Mouse (Mus musculus) ovary, adult 18-20 months (tissue): ENCODE results near the gene Macf1.
"Not testable (repeated sequence)": the region's sequence is repeated elsewhere in the genome, so short reads cannot be mapped to it uniquely, and the experiment has no call there.

Experiments used
- DNase-seq: peaks from one replicate; pipeline ENCODE4 v3.0.0; 2022; ENCODE audit warnings: low spot score, mixed read lengths

The Macf1 gene

DNA sequence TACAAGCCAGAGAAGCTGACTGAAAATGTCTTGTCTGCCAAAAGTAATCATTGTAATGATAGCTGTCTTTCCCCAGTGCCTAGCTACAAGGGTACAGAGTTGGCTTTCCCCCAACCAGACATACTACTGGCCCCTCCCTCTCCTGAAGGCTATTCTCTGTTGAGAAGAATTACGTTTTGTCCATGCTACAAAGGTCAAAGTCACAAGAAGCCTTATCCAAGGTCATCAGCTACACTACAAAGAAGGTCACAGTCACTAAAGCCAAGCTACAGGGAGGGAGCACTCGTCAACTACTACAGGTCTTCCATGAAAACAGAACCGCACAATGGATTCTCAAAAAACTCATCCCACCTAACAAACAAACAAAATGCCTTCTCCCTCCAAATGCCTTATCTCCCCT lies 49.7 kb downstream of the Macf1 start:
- no peak for DNase-seq

DNA sequence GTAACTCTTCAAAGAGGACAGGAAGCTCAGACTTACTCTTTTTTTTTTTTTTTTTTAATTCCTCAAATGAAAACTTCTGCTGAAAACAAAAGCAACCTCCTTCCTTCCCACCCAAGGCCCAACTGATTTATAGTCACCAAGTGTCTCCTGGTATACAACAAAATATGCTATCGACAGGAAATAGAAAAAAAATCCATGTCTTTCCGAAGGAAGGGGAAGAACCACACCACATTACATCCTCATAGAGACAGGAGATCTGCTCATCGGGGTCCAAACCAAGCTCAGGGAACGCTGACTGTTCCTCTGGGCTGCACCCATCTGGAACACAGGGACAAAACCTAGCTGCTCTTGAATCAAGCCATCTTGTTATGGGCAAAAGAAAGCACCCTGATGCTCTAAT lies 50.3 kb downstream of the Macf1 start:
- DNase-seq, result no peak

DNA sequence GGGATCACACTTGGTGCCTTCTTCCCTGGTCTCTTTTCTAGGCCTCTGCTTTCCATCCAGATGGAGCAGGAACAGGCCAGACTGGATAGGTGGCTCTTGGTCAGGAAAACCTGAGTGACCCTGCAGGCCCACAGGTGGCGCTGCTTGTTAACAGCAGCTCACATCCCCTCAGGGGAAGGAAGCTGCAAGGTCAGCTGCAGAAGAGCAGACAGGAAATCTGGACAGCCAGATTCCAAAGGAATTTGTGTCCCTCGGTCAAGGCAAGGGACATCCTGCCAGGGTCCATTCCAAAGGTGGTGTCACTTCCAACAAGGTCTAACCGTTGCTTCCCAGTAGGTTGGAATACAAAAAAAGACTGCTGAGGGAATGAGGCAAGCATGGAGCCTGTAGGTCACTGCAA lies 50.8 kb downstream of the Macf1 start:
- DNase-seq, result peak; percentile 54

DNA sequence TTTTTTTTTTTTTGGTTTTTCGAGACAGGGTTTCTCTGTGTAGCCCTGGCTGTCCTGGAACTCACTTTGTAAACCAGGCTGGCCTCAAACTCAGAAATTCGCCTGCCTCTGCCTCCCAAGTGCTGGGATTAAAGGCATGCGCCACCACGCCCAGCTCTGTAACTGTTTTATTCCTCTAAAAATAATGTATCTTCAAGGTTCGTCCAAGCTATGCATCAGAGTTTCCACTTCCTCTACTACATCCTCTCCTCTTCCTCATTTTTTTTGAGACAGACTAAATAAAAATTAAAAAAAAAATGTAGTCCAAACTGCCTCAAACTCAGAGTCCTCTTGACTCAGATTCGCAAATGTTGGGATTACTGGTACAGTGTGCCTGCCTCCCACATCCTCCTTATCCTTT lies 52.0 kb downstream of the Macf1 start:
- DNase-seq, result not testable (repeated sequence)

DNA sequence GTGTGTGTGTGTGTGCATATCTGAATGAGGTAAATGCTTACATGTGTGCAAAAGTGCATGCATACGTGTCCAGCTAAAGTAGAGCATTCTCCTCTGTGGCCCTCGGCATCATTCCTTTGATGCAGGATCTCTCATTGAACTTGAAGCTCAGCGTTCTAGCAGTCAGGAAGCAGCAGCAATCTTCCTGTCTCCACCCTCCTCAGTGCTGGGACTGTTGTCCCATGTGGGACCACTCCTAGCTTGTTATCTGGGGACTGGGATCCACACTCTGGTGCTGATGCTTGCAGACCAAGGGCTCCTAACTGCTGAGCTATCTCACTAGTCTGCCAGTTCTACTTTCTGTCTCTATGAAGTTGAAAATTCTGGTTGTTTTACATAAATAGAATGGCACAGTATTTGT lies 52.5 kb downstream of the Macf1 start:
- DNase-seq, result no peak

DNA sequence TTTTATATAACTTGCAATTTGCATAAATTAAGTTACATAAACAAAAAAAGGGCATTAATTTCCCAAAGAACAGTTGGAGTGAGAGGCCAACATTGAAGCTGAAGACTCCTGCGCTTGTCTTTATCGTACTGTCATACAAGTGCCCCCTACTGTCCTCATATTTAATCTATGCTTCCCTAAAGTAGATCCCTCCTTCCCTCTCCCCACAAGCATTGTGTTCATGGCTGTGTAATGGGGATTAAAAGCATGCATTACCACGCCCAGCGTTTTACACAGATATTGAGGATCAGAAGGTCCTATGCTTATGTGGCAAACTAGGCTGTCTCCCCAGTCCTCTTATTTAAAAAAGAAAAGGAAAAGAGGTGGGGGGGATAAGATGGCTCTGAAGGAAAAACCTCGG lies 56.5 kb downstream of the Macf1 start:
- no peak for DNase-seq

DNA sequence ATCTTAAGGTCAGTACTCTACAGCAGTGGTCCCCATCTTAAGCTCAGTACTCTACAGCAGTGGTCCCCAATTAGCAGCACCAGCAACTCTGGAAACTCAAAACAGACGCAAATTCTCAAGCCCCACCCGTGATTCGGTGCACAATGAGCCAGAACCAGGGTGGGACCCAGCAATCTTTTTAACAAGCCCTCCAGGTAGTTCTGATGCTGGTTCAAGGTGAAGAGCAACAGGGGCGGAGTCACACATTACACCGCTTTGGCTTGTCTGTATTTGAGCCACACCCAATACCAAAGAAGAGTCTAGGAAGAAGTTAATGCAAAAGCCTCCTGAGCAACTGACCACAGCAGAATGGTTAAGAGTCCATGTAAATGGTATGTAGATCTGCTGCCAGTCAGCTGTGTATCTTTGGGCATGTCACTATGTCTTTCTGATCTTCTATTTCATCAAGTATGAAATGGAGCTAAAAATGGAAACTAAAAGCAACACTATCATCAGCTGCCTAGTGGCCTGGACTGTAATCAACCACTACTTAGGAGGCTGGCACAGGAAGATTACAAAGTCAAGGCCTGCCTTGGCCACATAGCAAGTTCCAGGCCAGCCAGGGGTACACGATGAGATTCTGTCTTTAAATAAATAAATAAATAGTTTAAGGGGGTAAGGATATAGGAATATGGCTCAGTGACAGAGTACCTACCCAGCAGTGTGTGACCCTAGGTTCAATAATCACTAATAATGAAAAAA lies 58.7 kb downstream of the Macf1 start:
- DNase-seq, result no peak

DNA sequence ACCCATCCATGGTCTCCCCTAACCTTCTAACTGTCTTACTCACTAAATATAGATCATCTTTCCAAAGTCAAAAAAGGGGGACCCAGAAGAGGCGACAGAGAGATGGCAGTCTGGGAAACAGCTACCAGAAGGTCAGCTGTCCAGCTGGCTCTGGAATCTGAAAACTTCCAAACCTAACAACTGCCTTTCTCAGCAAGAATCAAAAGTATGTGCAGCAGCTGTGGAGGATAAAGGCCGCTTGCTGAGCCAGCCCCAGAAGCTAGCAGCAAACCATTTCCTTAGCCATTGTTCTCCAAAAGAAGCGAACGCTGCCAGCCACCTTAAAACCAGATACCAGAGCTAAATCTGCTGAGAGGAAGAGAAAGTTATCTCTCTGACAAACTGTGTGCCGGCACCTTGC lies 59.7 kb downstream of the Macf1 start:
- no peak for DNase-seq

DNA sequence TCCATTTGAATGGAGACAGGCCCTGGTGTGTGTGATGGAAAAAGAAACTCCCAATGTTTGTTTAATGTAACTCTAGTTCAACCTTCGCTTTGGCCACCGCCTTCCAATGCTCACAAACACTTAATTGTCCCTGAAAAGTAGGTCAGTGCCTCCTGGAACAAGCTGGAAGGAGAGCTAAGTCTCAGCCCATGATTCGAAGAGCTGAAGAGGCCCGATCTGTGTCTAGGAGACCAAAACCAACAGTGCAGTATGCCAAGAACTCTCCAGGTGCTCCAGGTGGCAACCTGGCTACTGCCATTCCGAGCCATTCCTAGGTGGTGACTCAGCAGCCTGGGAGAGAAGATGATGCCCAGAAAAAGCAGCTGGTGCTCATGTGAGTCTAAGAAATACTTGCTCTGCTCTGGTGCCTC lies 60.4 kb downstream of the Macf1 start:
- no peak for DNase-seq

DNA sequence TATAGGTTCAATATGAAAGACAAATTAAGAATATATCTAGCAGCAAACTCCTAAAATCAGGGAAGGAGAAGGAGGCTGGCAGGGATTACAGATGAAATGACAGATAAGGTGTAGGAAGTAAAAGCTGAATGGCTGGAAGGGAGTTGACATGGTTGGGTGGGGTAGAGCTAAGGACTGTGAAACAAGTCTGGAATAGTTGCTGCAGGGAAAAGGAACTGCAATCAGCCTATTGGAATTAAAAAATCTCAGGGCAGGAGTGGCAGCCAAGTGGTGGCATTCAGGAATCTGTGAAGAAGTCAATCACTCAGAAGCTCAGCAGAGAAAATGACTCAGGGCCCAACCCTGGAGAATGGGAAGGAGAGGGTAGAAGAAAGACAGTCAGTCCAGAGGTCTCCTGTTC lies 62.4 kb downstream of the Macf1 start:
- no peak for DNase-seq

DNA sequence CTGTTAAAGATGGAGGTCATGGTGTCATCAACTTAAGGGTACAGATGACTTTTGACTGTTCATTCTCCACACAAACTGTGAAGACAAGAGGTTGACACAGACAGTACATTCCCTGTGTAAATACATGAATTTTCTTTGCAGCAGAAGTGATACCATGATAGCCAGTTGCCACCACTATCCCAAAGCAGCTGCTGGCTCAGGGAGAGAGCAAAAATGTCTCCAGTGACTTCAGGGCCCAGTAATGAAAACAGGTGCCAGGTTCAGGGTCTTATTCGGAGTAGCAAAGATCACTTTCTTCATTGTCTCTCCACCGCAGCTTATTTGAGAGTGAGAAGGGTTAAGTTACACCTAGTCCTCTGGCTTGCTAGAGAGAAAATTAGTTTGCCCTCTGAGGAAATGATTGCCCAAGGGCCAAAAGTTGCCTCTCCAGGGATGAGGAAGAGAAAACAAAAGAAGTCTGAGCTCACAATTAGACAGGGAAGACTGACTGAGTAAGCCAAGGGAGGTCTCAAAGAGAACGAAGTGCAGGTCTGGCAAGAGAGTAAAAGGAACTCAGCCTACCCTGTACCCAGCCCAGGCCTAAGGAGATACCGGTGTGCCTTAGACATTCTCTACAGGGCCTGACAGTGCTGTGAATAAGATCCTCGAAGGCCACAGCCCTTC lies 66.3 kb downstream of the Macf1 start:
- no peak for DNase-seq

DNA sequence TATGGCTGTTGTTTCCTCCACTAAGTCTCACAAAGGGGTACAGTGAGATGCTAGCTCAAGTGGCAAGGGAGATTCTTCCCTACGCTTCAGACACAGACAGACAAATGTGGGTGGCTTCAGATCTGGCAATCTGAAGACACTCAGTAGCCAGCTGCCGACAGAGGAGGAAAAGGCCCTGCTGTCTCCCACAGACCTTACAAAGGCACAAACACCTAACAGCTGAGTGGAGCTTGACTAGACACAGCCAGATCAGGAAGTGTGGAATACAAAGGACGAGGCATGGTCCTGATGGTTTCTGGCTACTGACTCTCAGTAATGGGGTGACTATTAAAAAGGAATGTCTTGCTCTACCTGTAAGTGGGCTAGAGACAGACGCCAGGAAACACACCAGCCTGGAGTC lies 67.2 kb downstream of the Macf1 start:
- no peak for DNase-seq

DNA sequence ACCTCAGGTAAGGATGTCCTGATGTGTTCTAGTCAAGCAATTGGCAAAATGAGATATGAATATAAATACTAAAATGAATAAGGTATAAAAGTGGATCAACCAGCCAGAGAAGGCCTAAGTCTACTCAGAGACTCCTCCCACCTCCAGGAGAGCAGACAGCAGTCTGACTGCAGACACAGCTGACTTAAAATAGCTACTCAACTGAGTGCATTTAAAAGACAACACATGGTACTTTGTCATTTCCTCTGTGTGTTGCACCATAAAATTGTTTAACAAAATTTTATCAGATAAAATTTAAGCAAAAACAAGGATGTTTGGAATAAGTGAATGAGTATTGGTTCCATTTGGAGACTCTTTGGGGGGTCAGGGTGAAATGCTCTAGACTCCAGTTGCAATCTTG lies 67.7 kb downstream of the Macf1 start:
- no peak for DNase-seq

DNA sequence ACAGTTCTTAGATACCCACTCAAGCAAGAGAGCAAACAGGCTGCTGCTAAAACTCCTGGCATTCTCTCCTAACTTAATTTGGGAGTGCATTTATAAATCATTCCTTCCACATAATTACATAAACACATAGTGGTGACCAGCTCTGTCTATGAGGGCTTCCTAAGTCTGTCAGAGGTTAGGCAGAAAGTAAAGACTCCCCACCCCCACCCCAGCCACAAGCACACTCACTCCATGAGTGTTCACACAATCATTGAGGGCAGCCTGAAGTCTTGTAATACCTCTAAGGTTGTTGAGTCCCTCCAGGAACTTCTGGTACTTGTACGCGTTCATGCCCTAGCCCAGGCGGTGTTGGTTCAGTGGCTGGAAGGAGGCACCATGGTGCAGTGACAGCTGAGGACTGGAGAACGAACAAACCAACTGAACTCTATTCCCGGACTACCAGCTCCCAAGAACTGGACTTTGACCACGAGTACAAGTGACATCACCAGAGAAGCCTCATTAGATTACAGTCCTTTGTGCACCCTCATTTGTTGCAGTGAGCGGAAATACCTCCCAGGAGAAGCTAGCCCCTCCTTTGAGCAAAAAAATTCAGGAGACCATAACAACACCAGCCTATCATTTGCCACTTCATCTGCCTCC lies 70.7 kb downstream of the Macf1 start:
- no peak for DNase-seq

DNA sequence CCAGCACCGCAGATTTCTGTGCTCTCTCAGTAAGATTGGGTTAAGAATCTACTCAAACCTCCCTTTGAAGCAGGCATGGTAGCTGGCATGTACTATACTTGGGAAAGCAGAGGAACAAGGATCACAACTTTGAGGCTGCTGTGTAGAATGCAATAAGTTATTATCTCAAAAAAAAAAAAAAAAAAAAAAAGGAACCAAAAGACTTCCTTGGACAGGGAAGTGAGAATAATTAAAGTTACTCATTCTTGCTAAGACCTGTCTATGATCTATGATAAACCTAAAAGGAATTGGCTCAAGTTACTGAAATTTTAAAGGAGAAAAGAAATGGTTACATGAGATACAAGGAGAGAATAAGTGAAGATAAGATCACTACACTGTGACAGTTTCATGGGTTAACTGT lies 72.2 kb downstream of the Macf1 start:
- DNase-seq, result no peak

DNA sequence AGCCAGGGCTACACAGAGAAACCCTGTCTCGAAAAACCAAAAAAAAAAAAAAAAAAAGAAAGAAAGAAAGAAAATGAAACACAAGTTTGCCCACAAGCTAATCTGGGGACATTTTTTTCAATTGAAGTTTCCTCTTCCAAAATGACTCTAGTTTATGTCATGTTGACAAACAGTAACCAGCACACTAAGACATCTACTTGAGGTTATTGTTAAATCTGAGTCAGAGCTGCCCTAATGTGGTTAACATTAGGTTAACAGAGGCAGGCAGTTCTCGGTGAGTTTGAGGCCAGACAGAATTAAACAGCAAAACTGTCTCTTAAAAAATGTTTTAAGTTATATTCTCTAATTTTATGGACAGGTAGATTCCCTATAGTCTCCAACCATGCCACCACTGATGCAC lies 72.9 kb downstream of the Macf1 start:
- no peak for DNase-seq

DNA sequence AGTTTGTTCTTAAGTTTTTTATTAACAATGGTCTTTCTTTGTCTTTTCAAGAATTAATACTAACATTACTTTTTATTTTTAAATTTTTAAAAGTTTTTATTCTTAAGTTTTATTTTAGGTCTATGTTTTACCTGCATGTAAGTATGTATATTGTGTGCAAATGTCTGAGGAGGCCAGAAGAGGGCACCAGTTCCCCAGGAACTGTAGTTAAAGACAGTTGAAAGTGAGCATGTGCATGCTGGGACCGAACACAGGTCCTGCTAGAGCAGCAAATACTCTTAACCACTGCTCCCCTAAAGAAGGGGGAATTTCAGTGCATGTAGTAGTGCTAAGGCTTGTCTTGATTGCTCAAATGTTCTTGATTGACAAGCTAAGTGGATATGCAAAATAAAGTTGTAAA lies 77.0 kb downstream of the Macf1 start:
- no peak for DNase-seq

DNA sequence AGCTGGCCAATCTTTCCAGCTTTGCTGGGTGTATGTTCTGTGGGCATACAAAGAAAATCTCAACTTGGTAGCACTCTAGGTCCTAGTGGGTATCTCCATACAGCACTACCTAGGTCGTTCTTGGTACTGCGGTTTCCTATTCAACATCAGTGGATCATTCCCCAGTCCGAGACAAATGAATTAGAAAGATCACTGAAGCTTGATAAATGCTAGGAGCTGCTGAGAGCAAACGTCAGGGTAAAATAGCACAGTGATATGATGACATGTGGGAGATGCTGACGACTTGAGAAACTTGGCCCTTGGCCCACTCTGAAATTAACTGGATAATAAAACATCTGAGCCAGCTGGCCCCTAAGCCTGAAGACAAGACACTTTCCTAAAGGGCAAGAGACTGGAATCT lies 78.2 kb downstream of the Macf1 start:
- DNase-seq, result no peak

DNA sequence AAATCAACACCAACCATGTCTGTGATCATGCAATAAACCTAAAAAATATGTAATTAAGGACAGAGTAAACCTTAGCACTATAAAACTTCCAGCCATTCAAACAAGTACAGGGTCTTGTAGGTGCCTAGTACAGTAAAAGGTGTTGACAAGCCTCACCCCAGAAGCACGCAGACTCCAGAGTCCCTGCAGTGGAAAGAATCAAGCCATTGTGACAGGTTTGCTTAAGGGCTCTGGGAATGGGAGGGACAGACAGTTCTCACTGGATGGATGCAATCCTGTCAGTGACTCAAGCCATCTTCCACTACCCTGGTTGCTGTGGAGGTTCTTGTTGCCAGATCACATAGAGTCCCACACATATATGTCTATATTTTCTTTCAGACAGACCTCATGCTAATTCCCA lies 78.9 kb downstream of the Macf1 start:
- DNase-seq, result no peak

DNA sequence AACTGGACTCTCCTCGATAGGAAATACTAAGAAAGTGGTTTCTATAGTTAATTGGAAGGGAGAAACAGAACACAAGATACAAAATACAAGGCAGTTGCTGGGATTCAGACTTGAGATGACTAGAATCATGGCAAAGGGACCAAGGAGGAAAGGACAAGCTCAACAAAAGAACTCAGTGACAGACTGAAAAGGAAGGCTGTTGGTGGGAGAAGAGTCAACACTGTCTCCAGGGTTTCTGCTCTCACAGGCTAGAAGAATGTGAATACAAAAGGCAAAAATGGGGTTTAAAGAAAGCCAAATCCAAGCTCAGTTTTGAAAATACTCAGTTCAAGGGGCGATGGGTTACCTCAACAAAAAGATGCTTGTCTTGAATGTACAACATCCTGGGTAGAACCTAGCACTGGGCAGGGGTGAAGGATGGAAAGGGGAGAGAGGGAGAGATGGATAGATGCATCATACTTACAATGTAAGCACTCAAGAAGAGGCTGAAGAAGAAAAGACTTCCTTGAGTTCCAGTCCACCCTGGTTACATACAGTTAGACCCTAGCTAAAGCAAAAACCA lies 81.4 kb downstream of the Macf1 start:
- no peak for DNase-seq

DNA sequence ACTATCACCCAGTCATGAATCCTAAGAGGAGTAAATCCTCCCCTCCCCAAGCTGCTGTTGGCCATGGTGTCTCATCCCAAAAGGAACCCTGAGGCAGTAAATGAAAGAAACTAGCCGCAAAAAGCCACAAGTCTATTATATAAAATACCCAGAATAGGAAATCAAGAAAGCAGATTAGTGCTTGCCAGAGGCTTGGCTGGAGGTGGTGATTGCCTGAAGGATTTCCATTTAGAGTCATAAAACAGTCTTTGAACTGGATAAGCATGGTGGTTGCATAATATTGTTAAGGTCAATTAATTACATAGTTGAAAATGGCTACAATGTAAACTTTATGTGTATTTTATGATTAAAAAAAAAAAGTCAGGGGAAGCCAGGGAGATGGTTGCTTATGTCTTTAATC lies 83.1 kb downstream of the Macf1 start:
- no peak for DNase-seq

DNA sequence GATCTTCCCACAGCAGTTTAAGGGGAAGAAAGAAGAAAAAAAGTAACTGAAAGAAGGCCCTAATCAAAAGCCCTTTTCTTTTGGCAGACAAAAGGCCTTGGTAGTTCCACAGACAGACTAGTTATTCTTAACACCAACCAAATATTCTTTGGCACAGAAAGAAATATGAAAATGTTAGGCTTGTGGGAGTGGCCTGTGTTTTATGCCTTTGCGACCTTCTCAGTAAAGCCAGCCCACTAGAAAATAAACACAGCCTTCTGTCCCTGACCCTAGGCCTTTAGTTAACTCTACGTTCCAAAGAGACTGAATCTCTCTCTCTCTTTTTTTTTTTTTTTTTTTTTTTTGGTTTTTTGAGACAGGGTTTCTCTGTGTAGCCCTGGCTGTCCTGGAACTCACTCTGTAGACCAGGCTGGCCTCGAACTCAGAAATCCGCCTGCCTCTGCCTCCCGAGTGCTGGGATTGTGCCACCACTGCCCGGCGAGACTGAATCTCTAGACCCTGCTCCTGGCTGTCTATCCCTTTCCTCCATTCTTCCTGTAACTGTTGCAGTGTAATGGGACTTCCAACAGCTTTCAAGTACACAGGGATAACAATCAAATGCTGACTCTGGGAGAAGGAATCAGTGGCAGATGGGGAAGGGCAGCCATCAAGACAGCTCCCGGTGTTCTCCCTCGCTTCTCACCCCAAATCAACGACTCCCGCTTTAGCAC lies 85.5 kb downstream of the Macf1 start:
- DNase-seq, result peak; percentile 26

DNA sequence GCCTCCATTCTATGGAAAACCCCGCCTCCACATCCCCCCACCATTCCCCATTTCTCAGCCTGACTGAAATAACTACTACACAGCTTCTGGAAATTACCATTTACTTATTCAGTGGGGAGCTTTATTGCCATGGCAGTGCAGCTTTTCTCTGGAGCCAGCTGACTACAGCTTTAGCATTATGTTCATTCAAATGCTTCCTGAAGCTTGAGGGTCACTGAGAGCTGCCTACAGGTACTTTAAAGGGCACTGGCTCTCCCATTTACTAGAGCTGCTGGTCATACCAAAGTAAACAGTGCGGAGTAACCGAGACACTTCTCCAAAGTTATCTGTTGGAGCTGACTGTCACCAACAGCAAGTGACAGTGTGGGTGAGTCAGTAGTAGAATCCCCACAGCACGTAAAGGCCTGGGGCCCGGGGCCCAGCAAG lies 89.8 kb downstream of the Macf1 start:
- no peak for DNase-seq
